Mouse (Mus musculus) heart, postnatal 10 days (tissue): ENCODE measurements around the gene Lrg1. TPM values are rescaled to one million over a fixed set of nuclear protein-coding genes. Genes with fewer than 3 reads are reported as not detected.

ENCODE experiments used
- DNase-seq, 2 experiments: peaks; one replicate each; pipeline ENCODE4 v3.0.0; 2021
- intact Hi-C: fragments of 180-260 bp; cut with DNase I; formaldehyde crosslinking; loops from one replicate; pipeline ENCODE4 v1.15.1; 2025
- total RNA-seq, 2 experiments: library from RNA; stranded (reverse); gene quantifications; 2 replicates each; pipeline ENCODE4 v1.2.3; 2021

Gene Lrg1
- 10 to 100 TPM; 12.6 to 25.2 TPM for total RNA-seq

- DNase-seq, result no peak
- intact Hi-C loops, result no loop called here
Observed at GRCm38 (mm10) chr17:56121826-56122225, at the start of gene Lrg1. Lrg1 (minus strand) TSS chr17:56122001.

- intact Hi-C loops, result no loop called here
- DNase-seq, result no peak
Observed at GRCm38 (mm10) chr17:56171456-56171855, 49.7 kb upstream of the Lrg1 start.

- intact Hi-C loops, result no loop called here
- no peak for DNase-seq
Observed at GRCm38 (mm10) chr17:56170636-56171035, 48.8 kb upstream of the Lrg1 start.

- intact Hi-C loops, result no loop called here
Observed at GRCm38 (mm10) chr17:56169830-56170229, 48.0 kb upstream of the Lrg1 start.

GRCm38 (mm10) chr17:56165671-56166070 lies 43.9 kb upstream of the Lrg1 start:
- DNase-seq, result no peak
- intact Hi-C loops, result no loop called here

More at GRCm38 (mm10) chr17:56169830-56170229, 48.0 kb upstream of the Lrg1 start:
- peak; percentile 47 for DNase-seq

GRCm38 (mm10) chr17:56164510-56164909 lies 42.7 kb upstream of the Lrg1 start:
- DNase-seq, result no peak
- intact Hi-C loops, result no loop called here

- intact Hi-C loops, result loop anchor here (2.0 kb wide), 1 partner anchor 19 kb away; the partner anchor contains the start of gene Mydgf
- DNase-seq, result no peak
Observed at GRCm38 (mm10) chr17:56163523-56164102, 41.8 kb upstream of the Lrg1 start.

GRCm38 (mm10) chr17:56162231-56162774 lies 40.5 kb upstream of the Lrg1 start, which contains the start of gene Tnfaip8l1:
Tnfaip8l1 (plus strand) TSS chr17:56162477.
- intact Hi-C loops, result loop anchor here (2.0 kb wide), 1 partner anchor 20 kb away; the partner anchor contains the start of gene Mydgf

GRCm38 (mm10) chr17:56159729-56160128 lies 37.9 kb upstream of the Lrg1 start:
- intact Hi-C loops, result loop anchor here (1.0 kb wide), 1 partner anchor 27 kb away; no protein-coding TSS in a partner anchor
- peak; percentile 74 to 81 for DNase-seq

More at GRCm38 (mm10) chr17:56162231-56162774, 40.5 kb upstream of the Lrg1 start, which contains the start of gene Tnfaip8l1:
- peak; percentile 96 to 97 for DNase-seq

- intact Hi-C loops, result no loop called here
- DNase-seq, result peak in 1 of 2 experiments; percentile 57
Observed at GRCm38 (mm10) chr17:56153643-56154042, 31.8 kb upstream of the Lrg1 start.

GRCm38 (mm10) chr17:56149897-56150296 lies 28.1 kb upstream of the Lrg1 start:
- no peak for DNase-seq
- intact Hi-C loops, result no loop called here

GRCm38 (mm10) chr17:56148790-56149618 lies 27.2 kb upstream of the Lrg1 start:
- intact Hi-C loops, result no loop called here
- no peak for DNase-seq

GRCm38 (mm10) chr17:56148280-56148679 lies 26.5 kb upstream of the Lrg1 start:
- DNase-seq, result no peak
- intact Hi-C loops, result no loop called here

- intact Hi-C loops, result no loop called here
Observed at GRCm38 (mm10) chr17:56147420-56147819, 25.6 kb upstream of the Lrg1 start.

GRCm38 (mm10) chr17:56146131-56146530 lies 24.3 kb upstream of the Lrg1 start:
- intact Hi-C loops, result no loop called here
- no peak for DNase-seq

More at GRCm38 (mm10) chr17:56147420-56147819, 25.6 kb upstream of the Lrg1 start:
- DNase-seq, result no peak

- DNase-seq, result no peak
- intact Hi-C loops, result no loop called here
Observed at GRCm38 (mm10) chr17:56144546-56144945, 22.7 kb upstream of the Lrg1 start.

- DNase-seq, result peak in 1 of 2 experiments; percentile 50
Observed at GRCm38 (mm10) chr17:56141702-56142605, 20.2 kb upstream of the Lrg1 start.

GRCm38 (mm10) chr17:56139858-56140595 lies 18.2 kb upstream of the Lrg1 start, which contains the start of gene Sema6b:
Sema6b (minus strand) TSS chr17:56140343.
- intact Hi-C loops, result no loop called here
- DNase-seq, result peak; percentile 71 to 78

More at GRCm38 (mm10) chr17:56141702-56142605, 20.2 kb upstream of the Lrg1 start:
- intact Hi-C loops, result no loop called here

GRCm38 (mm10) chr17:56139355-56139754 lies 17.6 kb upstream of the Lrg1 start:
- no peak for DNase-seq
- intact Hi-C loops, result no loop called here
